Mouse (Mus musculus): ENCODE data around the gene Hs6st3.

DNA sequence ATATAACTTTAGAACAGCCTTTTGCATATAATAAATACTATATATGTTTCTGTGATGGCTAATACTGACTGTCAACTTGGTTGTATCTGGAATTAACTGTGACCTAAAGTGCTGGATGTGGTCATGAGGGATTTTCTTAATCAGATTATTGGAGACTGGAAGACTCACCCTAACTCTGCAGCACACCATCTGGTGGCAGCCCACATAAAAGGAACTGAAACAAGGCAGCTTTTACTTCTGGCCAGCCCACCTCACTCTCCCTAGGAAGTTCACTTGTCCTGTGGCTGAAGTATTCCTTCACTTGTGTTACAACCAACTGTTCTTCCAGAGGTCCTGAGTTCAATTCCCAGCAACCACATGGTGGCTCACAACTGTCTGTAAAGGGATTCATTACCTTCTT lies 313.5 kb downstream of the Hs6st3 start:
- TF ChIP-seq CTCF (IDR thresholded peaks at IDR 0.05; ENCODE audit: low read depth), result no peak
- TF ChIP-seq EP300 (optimal IDR thresholded peaks at IDR 0.05), result no peak
